Mouse (Mus musculus): ENCODE measurements around the gene Rbl2. TPM values are rescaled to one million over a fixed set of nuclear protein-coding genes. Genes with fewer than 3 reads are reported as not detected.

Rbl2 gene
- polyA plus RNA-seq, 1 experiment from 2014 or later = 19.1 TPM

GRCm38 (mm10) chr8:91060555-91061471, 9.0 kb upstream of the Rbl2 start:
- WGBS = 76% methylated on average over 19 of the region's 19 CpGs

GRCm38 (mm10) chr8:91065179-91065578, 4.7 kb upstream of the Rbl2 start:
- H3K36me3 ChIP-seq (ENCODE audit: insufficient read depth, low read length) = no peaks in the 10 kb centered on the region
- H3K27me3 ChIP-seq (ENCODE audit: insufficient read depth, low read length) = no peaks in the 10 kb centered on the region
- no peak overlapping the region for H3K4me3 ChIP-seq (ENCODE audit: low read length)
- no peak overlapping the region for H3K27ac ChIP-seq (ENCODE audit: low read length)
- H3K4me1 ChIP-seq (ENCODE audit: insufficient read depth, low read length) = no peaks in the 10 kb centered on the region; the same call in 1 of the 2 replicates
- WGBS = 76% methylated on average over 4 of the region's 4 CpGs
- no peak overlapping the region for H3K9ac ChIP-seq (replicated peaks; ENCODE audit: low read length)
- no peak overlapping the region for H3K4me2 ChIP-seq (replicated peaks; ENCODE audit: low read depth, low read length)
- ATAC-seq (ENCODE audit: low FRiP score, low TSS enrichment) = no peak
- H3K9me3 ChIP-seq (ENCODE audit: low read length) = no peaks in the 10 kb centered on the region

More at GRCm38 (mm10) chr8:91060555-91061471, 9.0 kb upstream of the Rbl2 start:
- Histone ChIP-seq H3K27ac (ENCODE audit: low read length) (no peak overlapping the region), H3K9me3 (ENCODE audit: low read length) (no peaks in the 10 kb centered on the region), H3K27me3 (ENCODE audit: insufficient read depth, low read length) (no peaks in the 10 kb centered on the region), H3K4me3 (ENCODE audit: low read length) (no peak overlapping the region), H3K9ac (replicated peaks; ENCODE audit: low read length) (no peak overlapping the region), H3K36me3 (ENCODE audit: insufficient read depth, low read length) (0 out of 2 replicates have a peak, but pooled peaks cover 4% of the 10 kb centered on the region), H3K4me1 (ENCODE audit: insufficient read depth, low read length) (no peaks in the 10 kb centered on the region; the same call in 1 of the 2 replicates), H3K4me2 (replicated peaks; ENCODE audit: low read depth, low read length) (no peak overlapping the region)
- no peak for ATAC-seq (ENCODE audit: low FRiP score, low TSS enrichment)

GRCm38 (mm10) chr8:91069407-91069806, 450 bp upstream of the Rbl2 start:
- no peaks in the 10 kb centered on the region for H3K36me3 ChIP-seq (ENCODE audit: insufficient read depth, low read length)
- no peaks in the 10 kb centered on the region for H3K27me3 ChIP-seq (ENCODE audit: insufficient read depth, low read length)
- no peak overlapping the region for H3K27ac ChIP-seq (ENCODE audit: low read length)
- H3K9me3 ChIP-seq (ENCODE audit: low read length) = no peaks in the 10 kb centered on the region
- peak overlapping the region; percentile 62 for H3K4me2 ChIP-seq (replicated peaks; ENCODE audit: low read depth, low read length)
- H3K4me1 ChIP-seq (ENCODE audit: insufficient read depth, low read length) = peaks cover 10% of the 10 kb centered on the region; the same call in 1 of the 2 replicates
- H3K4me3 ChIP-seq (ENCODE audit: low read length) = peak overlapping the region; percentile 99
- 10% methylated on average over 10 of the region's 10 CpGs for WGBS
- peak overlapping the region; percentile 52 for H3K9ac ChIP-seq (replicated peaks; ENCODE audit: low read length)
- ATAC-seq (ENCODE audit: low FRiP score, low TSS enrichment) = peak; percentile 13

- ATAC-seq (ENCODE audit: low FRiP score, low TSS enrichment) = peak; percentile 84
- WGBS = under 1% methylated on average over 34 of the region's 34 CpGs
- H3K9me3 ChIP-seq (ENCODE audit: low read length) = no peaks in the 10 kb centered on the region
Measured at GRCm38 (mm10) chr8:91070275-91070859, 510 bp downstream of the Rbl2 start.

GRCm38 (mm10) chr8:91077077-91077867, 7.4 kb downstream of the Rbl2 start:
- Histone ChIP-seq H3K4me3 (ENCODE audit: low read length) (no peak overlapping the region), H3K36me3 (ENCODE audit: insufficient read depth, low read length) (peaks cover 14% of the 10 kb centered on the region), H3K27me3 (ENCODE audit: insufficient read depth, low read length) (no peaks in the 10 kb centered on the region), H3K4me2 (replicated peaks; ENCODE audit: low read depth, low read length) (no peak overlapping the region), H3K4me1 (ENCODE audit: insufficient read depth, low read length) (no peaks in the 10 kb centered on the region), H3K9me3 (ENCODE audit: low read length) (no peaks in the 10 kb centered on the region), H3K9ac (replicated peaks; ENCODE audit: low read length) (no peak overlapping the region), H3K27ac (ENCODE audit: low read length) (no peak overlapping the region)
- 94% methylated on average over 12 of the region's 12 CpGs for WGBS
- no peak for ATAC-seq (ENCODE audit: low FRiP score, low TSS enrichment)

More at GRCm38 (mm10) chr8:91070275-91070859, 510 bp downstream of the Rbl2 start:
- Histone ChIP-seq H3K36me3 (ENCODE audit: insufficient read depth, low read length) (no peaks in the 10 kb centered on the region), H3K27me3 (ENCODE audit: insufficient read depth, low read length) (no peaks in the 10 kb centered on the region), H3K9ac (replicated peaks; ENCODE audit: low read length) (peak overlapping the region; percentile 89), H3K4me2 (replicated peaks; ENCODE audit: low read depth, low read length) (peak overlapping the region; percentile 62), H3K4me1 (ENCODE audit: insufficient read depth, low read length) (peaks cover 10% of the 10 kb centered on the region; the same call in 1 of the 2 replicates), H3K27ac (ENCODE audit: low read length) (peak overlapping the region; percentile 73), H3K4me3 (ENCODE audit: low read length) (peak overlapping the region; percentile 99)

- Histone ChIP-seq H3K9me3 (ENCODE audit: low read length) (no peaks in the 10 kb centered on the region), H3K4me2 (replicated peaks; ENCODE audit: low read depth, low read length) (no peak overlapping the region), H3K9ac (replicated peaks; ENCODE audit: low read length) (no peak overlapping the region), H3K27me3 (ENCODE audit: insufficient read depth, low read length) (no peaks in the 10 kb centered on the region), H3K36me3 (ENCODE audit: insufficient read depth, low read length) (peaks cover 17% of the 10 kb centered on the region), H3K4me3 (ENCODE audit: low read length) (no peak overlapping the region), H3K27ac (ENCODE audit: low read length) (no peak overlapping the region), H3K4me1 (ENCODE audit: insufficient read depth, low read length) (no peaks in the 10 kb centered on the region)
- ATAC-seq (ENCODE audit: low FRiP score, low TSS enrichment) = no peak
- 94% methylated on average over 2 of the region's 2 CpGs for WGBS
Measured at GRCm38 (mm10) chr8:91079678-91080077, 9.8 kb downstream of the Rbl2 start.

GRCm38 (mm10) chr8:91081911-91082310, 12.1 kb downstream of the Rbl2 start:
- 65% methylated on average over 7 of the region's 7 CpGs for WGBS
- ATAC-seq (ENCODE audit: low FRiP score, low TSS enrichment) = peak; percentile 70; the same call in 1 of the 2 replicates

GRCm38 (mm10) chr8:91082428-91082827, 12.6 kb downstream of the Rbl2 start:
- no peak overlapping the region for H3K4me3 ChIP-seq (ENCODE audit: low read length)
- no peak overlapping the region for H3K4me2 ChIP-seq (replicated peaks; ENCODE audit: low read depth, low read length)
- ATAC-seq (ENCODE audit: low FRiP score, low TSS enrichment) = no peak
- no peak overlapping the region for H3K27ac ChIP-seq (ENCODE audit: low read length)
- peaks cover 26% of the 10 kb centered on the region for H3K36me3 ChIP-seq (ENCODE audit: insufficient read depth, low read length)
- no peak overlapping the region for H3K9ac ChIP-seq (replicated peaks; ENCODE audit: low read length)
- no peaks in the 10 kb centered on the region for H3K27me3 ChIP-seq (ENCODE audit: insufficient read depth, low read length)
- WGBS = 85% methylated on average over 12 of the region's 12 CpGs
- no peaks in the 10 kb centered on the region for H3K9me3 ChIP-seq (ENCODE audit: low read length)
- no peaks in the 10 kb centered on the region for H3K4me1 ChIP-seq (ENCODE audit: insufficient read depth, low read length)

More at GRCm38 (mm10) chr8:91081911-91082310, 12.1 kb downstream of the Rbl2 start:
- Histone ChIP-seq H3K4me2 (replicated peaks; ENCODE audit: low read depth, low read length) (no peak overlapping the region), H3K4me3 (ENCODE audit: low read length) (no peak overlapping the region), H3K4me1 (ENCODE audit: insufficient read depth, low read length) (no peaks in the 10 kb centered on the region), H3K27me3 (ENCODE audit: insufficient read depth, low read length) (no peaks in the 10 kb centered on the region), H3K27ac (ENCODE audit: low read length) (peak overlapping the region; percentile 8; the same call in 1 of the 2 replicates), H3K9ac (replicated peaks; ENCODE audit: low read length) (no peak overlapping the region), H3K36me3 (ENCODE audit: insufficient read depth, low read length) (peaks cover 24% of the 10 kb centered on the region), H3K9me3 (ENCODE audit: low read length) (no peaks in the 10 kb centered on the region)

- no peak overlapping the region for H3K27ac ChIP-seq (ENCODE audit: low read length)
- H3K9me3 ChIP-seq (ENCODE audit: low read length) = no peaks in the 10 kb centered on the region
- H3K4me2 ChIP-seq (replicated peaks; ENCODE audit: low read depth, low read length) = no peak overlapping the region
- WGBS = 93% methylated on average over 7 of the region's 7 CpGs
- ATAC-seq (ENCODE audit: low FRiP score, low TSS enrichment) = no peak
- H3K36me3 ChIP-seq (ENCODE audit: insufficient read depth, low read length) = peaks cover 36% of the 10 kb centered on the region
- no peaks in the 10 kb centered on the region for H3K4me1 ChIP-seq (ENCODE audit: insufficient read depth, low read length)
- no peak overlapping the region for H3K4me3 ChIP-seq (ENCODE audit: low read length)
- no peaks in the 10 kb centered on the region for H3K27me3 ChIP-seq (ENCODE audit: insufficient read depth, low read length)
- H3K9ac ChIP-seq (replicated peaks; ENCODE audit: low read length) = no peak overlapping the region
Measured at GRCm38 (mm10) chr8:91088452-91088851, 18.6 kb downstream of the Rbl2 start.

Data from kidney, embryonic 16.5 days (tissue).